Mouse (Mus musculus) brain, adult 2 months (tissue): Measurements from ENCODE around the gene Ccnl1.

Experiments used
- DNase-seq: peaks from one replicate; pipeline ENCODE4 v3.0.0; 2011; ENCODE audit warnings: low read depth, low spot score

Gene Ccnl1

GRCm38 (mm10) chr3:65927101-65927501, 30.9 kb downstream of the Ccnl1 start:
- no peak for DNase-seq

- DNase-seq, result no peak
Observed at GRCm38 (mm10) chr3:65926426-65926825, 31.6 kb downstream of the Ccnl1 start.

- DNase-seq, result no peak
Observed at GRCm38 (mm10) chr3:65925058-65925740, 32.9 kb downstream of the Ccnl1 start.

- peak; percentile 76 for DNase-seq
Observed at GRCm38 (mm10) chr3:65922420-65922819, 35.6 kb downstream of the Ccnl1 start.

- no peak for DNase-seq
Observed at GRCm38 (mm10) chr3:65921671-65922070, 36.4 kb downstream of the Ccnl1 start.

GRCm38 (mm10) chr3:65919016-65919415, 39.0 kb downstream of the Ccnl1 start:
- DNase-seq, result no peak

GRCm38 (mm10) chr3:65912928-65913327, 45.1 kb downstream of the Ccnl1 start:
- peak; percentile 22 for DNase-seq

- peak; percentile 57 for DNase-seq
Observed at GRCm38 (mm10) chr3:65912217-65912616, 45.8 kb downstream of the Ccnl1 start.

- DNase-seq, result no peak
Observed at GRCm38 (mm10) chr3:65911265-65911664, 46.8 kb downstream of the Ccnl1 start.

GRCm38 (mm10) chr3:65909454-65909853, 48.6 kb downstream of the Ccnl1 start:
- DNase-seq, result no peak

GRCm38 (mm10) chr3:65907536-65907935, 50.5 kb downstream of the Ccnl1 start:
- no peak for DNase-seq

- no peak for DNase-seq
Observed at GRCm38 (mm10) chr3:65905281-65906169, 52.5 kb downstream of the Ccnl1 start.

GRCm38 (mm10) chr3:65904711-65905110, 53.3 kb downstream of the Ccnl1 start:
- peak; percentile 73 for DNase-seq

- no peak for DNase-seq
Observed at GRCm38 (mm10) chr3:65904106-65904505, 53.9 kb downstream of the Ccnl1 start.

GRCm38 (mm10) chr3:65898598-65899278, 59.3 kb downstream of the Ccnl1 start:
- DNase-seq, result no peak

- no peak for DNase-seq
Observed at GRCm38 (mm10) chr3:65897233-65897993, 60.6 kb downstream of the Ccnl1 start.
